Mouse (Mus musculus): Measurements from ENCODE around the gene Hist3h2a.

DNA sequence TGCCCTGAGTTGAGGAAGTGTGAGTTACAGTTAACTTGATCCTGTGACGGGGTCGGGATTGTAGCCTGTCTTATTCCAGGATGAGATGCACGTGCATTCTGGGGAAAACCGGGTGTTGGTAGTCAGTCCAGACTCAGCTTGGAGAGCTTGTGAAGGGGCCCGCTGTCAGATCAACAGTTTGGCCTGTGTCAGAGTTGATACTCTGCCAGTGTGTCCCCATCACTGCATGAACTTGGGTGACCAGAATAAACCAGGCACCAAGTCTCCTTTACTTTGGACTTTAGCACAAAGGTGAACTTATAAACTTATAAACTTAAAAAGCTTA, 24.2 kb downstream of the Hist3h2a start:
- TF ChIP-seq POLR2A (IDR thresholded peaks at IDR 0.05; ENCODE audit: low read depth, low read length) = no peak
- no peak for TF ChIP-seq CTCF (IDR thresholded peaks at IDR 0.05; ENCODE audit: extremely low read depth, insufficient read depth, insufficient read length, insufficient replicate concordance)
